Mouse (Mus musculus) 3T3-L1 (cell line): Measurements from ENCODE around the gene Oas1d.

Source experiments
- DNase-seq: peaks from one replicate; pipeline ENCODE4 v3.0.0-alpha.2; 2015; ENCODE audit warnings: low read depth, low spot score

Oas1d gene

GRCm38 (mm10) chr5:120968799-120969198, 54.5 kb downstream of the Oas1d start:
- DNase-seq: no peak

GRCm38 (mm10) chr5:120969703-120970102, 55.4 kb downstream of the Oas1d start:
- DNase-seq: no peak
